Mouse (Mus musculus): ENCODE data around the gene Eya3.
"Not testable (repeated sequence)": the region's sequence is repeated elsewhere in the genome, so short reads cannot be mapped to it uniquely, and the experiment has no call there.

The Eya3 gene

DNA sequence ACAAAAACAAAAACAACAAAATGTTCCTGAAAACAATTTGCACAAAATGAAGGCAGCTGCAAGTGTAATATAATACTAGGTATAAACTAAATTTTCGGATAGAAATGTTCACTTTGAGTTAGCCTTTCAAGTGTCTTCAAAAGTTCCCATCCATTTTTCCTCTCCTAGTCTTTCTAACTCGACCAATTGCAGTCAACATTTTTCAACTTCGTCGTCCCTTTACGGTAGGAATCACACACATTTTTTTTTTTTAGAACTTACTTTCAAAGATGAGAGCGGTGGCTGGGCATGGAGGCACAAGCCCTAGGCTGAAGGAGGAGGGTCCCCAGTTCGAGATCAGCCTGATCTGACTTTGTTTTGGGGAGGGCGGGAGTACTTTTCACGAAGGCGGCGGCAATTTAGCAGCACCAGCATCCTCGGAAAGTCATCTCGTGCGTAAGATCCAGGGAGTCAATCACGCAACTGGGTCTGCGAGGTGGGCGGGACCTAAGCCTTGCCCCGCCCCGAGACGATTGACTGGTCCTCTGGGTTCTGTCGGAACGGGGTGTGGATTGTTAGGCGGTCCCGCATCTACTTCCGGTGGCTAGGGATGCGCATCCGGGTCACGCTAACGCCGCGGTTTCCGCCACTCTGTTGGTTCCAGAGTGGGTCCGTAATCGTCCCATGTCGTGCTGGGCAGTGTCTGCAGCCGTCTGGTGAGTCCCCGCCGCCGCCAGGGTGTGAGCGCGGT, at the start of gene Eya3:
Gene Eya3, plus strand, starts transcription at position 527 of the 730 bp plus-strand sequence.
- peak; percentile 94 for DNase-seq

GRCm38 (mm10) chr4:132590642-132591041, 48.1 kb upstream of the Eya3 start:
- no peak for DNase-seq

DNA sequence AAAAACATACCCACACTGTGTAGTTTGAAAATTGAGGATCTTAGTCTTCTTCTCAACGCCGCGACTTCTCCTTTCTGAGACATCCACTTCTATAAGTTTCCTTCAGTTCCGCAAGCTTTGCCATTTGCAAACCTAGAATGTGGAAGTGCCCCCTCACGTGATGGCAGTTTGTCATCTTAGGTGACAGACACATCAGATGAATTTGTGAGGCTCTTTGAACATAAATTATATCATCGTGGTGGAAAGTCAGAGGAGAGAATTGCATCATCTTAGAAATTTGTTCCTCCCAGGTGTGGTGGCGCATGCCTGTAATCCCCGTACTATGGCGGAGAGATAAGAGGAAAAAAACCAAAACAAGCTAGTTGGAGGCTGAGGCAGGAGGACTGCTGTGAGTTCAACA, 45.8 kb upstream of the Eya3 start:
- DNase-seq: no peak

DNA sequence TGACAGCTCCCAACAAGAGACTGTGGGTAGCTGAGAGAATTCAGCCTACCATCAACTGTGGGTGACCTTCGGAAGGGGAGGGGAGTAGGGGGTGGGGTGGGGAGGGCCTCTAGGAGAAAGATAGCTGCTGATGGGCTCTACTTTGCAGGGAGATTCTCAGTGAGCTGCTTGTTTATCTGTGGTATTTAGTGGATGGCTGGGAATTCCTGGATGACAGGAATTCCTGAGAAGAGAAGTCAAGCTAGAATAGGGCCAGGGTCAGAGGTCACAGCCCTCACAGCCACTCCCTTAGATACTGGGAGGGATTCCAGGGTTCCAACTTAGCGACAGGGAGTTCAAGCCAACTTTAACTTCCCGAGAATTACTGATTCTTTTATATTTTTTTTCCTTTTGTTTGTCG, 44.6 kb upstream of the Eya3 start:
- DNase-seq: no peak

- no peak for DNase-seq
Measured at GRCm38 (mm10) chr4:132598861-132599260, 39.9 kb upstream of the Eya3 start.

- no peak for DNase-seq
Measured at GRCm38 (mm10) chr4:132599764-132600163, 39.0 kb upstream of the Eya3 start.

DNA sequence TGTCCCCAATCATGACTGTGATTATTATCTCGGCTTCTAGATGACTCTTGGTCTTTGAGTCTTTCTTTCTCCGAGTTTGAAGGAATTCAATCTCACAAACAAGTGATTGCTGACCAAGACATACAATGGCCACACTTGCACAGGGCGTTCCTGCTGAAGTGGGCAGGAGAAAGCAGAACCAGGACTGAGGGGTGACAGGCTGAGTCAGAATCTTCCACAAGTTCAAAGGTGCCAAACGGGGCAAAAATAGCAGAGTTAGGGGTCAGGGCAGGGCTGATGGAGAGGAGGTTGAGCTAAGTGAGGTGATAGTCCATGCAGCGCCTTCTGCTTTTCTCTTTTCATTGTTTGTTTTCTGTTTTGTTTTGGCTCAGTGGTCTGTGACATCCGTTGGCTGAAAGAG, 38.3 kb upstream of the Eya3 start:
- DNase-seq: no peak

- not testable (repeated sequence) for DNase-seq
Measured at GRCm38 (mm10) chr4:132601242-132601641, 37.5 kb upstream of the Eya3 start.

DNA sequence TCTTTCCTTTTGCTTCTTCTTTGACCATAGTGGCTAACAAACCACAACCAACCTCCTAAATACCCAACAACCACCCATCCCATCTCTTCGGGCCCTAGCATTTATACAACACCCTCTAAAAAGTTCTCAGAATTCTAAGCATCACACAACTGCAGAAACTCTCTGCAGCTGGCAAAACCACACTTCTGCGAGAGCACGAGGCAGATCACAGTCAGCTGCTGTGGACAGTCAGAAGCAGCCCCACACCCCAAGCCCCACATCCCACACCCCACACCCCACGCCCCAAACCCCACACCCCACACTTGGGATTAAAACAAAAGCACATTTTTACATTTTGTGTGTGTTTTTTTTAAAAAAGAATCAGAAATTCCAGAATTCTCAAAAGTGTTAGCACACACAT, 35.3 kb upstream of the Eya3 start:
- DNase-seq: no peak

- no peak for DNase-seq
Measured at GRCm38 (mm10) chr4:132605816-132606215, 33.0 kb upstream of the Eya3 start.

DNA sequence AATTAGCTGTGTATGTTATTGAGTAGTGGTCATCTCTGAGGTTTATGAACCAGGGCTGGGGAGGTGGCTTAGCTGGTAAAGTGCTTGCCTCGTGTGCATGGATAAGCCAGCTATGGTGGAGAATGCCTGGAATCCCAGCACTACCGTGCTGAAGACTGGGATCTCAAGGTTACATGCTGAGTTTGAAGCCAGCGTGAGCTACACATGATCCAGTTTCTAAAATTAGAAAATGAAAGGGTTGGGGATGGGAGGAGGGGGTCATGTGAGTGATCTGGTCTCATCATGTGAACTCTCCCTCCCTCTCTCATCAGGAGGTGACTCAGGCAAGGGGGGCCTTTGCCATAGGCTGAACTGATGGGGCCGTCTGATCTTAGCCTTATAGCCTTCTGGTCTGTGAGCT, 30.6 kb upstream of the Eya3 start:
- no peak for DNase-seq

GRCm38 (mm10) chr4:132610301-132610984, 28.3 kb upstream of the Eya3 start:
- no peak for DNase-seq

DNA sequence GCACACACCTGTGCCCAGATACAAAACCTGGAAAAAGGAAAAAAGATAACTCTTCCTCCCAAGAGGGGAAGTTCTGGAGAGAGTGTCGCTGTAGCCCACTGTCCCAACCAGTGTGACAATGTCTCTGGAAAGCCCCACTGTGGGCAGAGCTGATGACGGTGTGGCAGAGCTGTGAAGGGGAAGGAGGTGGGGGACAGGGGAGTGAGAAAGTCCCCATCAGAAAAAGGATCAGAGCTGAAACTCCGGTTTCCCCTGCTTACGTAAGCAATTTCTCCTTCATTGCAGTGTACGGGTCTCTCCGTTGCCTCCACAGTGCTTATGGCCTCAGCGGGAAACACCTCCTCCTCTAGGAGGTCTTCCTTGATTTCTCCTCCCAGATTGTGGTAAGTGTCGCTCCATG, 27.5 kb upstream of the Eya3 start:
- DNase-seq: no peak

GRCm38 (mm10) chr4:132617873-132618272, 20.9 kb upstream of the Eya3 start:
- no peak for DNase-seq

DNA sequence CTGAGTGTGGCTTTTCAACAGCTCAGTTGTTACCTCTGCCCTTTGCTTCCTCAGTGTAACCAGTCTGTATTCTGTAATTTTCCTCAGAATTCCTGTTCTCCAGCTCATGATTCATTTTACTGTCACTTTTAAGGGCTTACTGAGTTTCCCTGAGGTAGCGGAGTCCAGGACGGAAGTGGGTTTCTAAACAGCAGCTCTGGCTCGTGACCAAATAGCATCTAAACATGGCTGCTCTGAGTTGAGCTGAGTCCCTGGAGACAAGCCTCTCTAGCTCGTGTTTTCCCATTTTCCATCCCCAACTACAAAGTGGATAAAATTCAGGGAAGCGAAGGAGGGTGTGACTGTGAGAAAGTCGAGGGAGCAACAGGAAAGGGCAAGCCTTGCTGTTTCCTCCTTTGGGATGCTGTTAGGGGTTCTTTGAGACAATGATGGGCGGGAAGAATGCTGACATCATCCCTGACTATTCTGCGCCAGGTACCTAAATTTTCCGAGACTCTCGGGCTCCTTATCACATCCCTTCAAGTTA, 19.9 kb upstream of the Eya3 start:
- DNase-seq: no peak

DNA sequence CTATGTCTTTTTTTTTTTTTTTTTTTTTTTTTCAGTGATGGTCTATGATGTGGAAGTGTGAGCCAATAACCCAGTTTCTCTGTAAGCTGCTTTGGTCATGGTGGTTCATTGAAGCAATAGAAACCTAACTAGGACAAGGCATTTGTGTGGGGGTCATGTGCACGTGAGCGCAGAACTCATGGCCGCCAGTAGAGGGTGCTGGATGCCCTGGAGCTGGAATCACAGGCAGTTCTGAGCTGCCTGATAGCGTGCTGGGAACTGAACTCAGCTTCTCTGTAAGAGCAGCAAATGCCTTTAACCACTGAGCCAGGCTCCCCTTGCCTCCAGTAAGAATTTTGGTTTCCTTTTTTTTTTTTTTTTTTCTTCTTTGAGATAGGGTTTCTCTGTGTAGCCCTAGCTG, 18.7 kb upstream of the Eya3 start:
- no peak for DNase-seq

- no peak for DNase-seq
Measured at GRCm38 (mm10) chr4:132621287-132622068, 17.3 kb upstream of the Eya3 start.

DNA sequence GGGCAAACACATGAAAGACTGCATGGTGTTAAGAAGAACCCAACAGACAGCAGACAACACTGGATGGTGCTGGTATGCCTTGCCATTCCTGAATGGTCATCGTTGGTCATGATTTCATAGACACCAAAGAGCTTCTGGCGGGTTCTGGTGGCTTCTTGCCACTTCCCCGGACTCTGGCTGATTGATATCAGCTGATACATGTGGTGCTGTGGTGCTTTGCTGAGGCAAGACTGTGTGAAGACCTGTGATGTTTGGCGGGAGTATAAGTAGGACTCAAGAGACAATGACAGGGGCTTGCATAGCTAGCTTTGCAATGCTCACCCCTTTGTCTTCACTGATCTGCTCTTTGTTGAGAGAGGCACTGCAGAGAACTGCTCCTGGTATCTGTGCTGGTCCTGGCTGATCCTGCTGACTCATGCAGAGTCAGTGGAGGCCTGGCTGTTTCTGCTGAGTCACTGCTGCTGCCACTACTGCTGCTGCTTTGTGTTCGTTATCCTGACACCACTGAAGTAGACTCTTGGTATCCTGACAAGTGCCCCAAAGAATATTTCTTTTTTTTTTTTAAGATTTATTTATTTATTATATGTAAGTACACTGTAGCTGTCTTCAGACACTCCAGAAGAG, 14.6 kb upstream of the Eya3 start:
- DNase-seq: no peak

DNA sequence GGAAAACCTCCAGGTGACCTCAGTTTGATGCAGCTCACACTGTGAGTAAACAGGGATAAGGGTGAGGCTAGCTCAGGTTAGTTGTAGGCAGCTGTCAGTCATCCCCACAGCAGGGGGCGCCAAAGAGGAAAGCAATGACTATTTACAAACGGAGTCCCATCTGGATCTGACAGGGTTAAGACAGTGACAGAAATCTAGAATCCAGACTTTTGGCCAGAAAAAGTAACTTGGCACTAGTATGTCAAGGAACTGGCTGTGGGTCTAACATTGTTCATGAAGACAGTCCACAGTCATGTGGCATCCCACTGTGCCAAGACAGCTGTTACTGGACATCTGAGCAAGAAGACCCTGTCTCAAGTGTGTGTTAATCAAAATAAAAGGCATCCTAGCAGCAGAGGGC, 10.0 kb upstream of the Eya3 start:
- DNase-seq: peak; percentile 61

DNA sequence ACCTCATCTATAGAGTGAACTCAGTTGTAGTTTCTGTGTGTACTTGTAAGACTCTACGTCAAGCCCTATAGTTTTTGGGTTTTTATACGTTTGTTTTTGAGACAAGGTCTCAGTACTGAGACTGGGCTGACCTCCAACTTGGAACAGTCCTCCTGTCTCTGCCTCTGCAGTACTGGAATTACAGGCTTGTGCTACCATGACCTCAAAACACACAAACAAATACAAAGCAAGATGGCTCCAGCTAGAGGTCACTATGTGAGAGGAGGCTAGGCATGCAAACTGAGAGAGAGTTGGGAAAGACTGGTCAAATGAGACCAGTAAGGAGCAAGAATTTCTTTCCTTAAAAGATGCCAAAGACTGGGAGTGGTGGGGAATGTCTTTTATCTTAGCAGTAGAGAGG, 2.8 kb upstream of the Eya3 start:
- DNase-seq: no peak

GRCm38 (mm10) chr4:132636554-132636953, 2.2 kb upstream of the Eya3 start:
- DNase-seq: no peak

DNA sequence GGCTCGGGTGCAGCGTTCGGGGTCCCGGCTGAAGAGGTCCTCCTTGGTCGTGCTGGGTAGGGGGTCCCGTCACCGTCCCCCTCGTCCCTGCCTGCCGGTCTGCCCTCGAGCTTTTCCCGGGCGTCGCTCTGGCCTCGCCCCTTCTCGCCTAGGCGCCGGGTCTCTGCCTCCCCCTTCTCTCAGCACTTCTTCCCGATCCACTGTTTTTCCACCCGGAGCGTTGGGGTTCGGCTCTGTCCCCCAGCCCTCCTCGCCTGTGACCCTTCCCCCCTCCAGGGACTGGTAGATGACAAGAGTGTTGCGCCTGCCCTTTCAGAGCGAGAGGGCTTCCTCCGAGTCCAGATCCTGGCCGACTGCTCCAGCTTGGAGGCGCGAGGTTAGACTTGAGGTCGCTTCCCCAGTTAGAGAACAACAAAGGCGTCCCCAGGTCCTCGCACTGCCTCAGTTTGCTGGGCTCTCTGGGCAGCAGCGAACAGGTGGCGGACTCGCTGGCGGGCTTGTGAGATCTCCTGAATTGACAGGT, 465 bp downstream of the Eya3 start:
- DNase-seq: no peak

DNA sequence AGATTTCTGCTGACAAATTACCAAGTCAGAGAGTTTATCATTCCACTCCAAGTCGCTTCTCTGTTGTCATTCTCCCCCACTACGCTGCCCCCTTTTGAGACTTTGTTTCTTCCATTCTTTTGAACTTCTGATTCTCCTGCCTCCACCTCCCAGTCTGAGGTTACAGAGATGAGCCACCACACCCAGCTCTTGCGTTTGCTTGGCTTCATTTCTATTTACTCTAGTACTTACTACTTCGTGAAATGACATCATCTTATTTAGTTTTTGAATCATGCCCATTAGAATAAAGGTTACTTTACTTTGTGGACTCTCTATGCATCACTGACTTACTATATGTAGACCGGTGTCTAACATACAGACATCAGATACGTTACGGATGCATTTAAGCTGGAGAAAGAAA, 8.7 kb downstream of the Eya3 start:
- no peak for DNase-seq

All from thymus, postnatal 25 days (tissue).